Mouse (Mus musculus) spleen, adult 2 months (tissue): Measurements from ENCODE around the gene Pes1.

ENCODE experiments used
- CTCF ChIP-seq: fragments of 200-500 bp; IDR thresholded peaks from 2 replicates; pipeline ENCODE4 v1.5.1; 2011; ENCODE audit warnings: mild to moderate bottlenecking, inconsistent platforms; ENCODE audit not compliant: insufficient read depth, insufficient read length, insufficient replicate concordance; ENCODE audit errors: extremely low read depth
- POLR2A ChIP-seq: fragments of 200-500 bp; IDR thresholded peaks from 2 replicates; pipeline ENCODE4 v1.6.1; 2011; ENCODE audit warnings: low read depth, low read length, inconsistent platforms

DNA sequence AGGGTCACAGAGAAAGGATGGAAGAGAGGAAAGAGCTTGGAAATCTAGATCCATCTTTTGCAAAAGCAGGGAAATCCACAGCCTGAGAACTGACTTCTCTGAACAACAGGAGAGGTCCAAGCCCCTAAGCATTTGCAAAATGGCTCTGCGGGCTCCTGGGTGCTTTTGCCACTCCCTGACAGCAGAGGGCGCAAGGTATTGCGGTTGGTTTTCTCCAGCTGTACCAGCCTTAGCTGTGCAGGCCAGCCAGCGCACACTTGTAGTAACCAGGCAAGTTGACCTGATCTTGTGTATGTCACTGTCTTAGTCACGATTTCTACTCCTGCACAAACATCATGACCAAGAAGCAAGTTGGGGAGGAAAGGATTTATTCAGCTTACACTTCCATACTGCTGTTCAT is 37.8 kb downstream of the Pes1 start:
- TF ChIP-seq CTCF (peak; percentile 58; the same call in 1 of the 2 replicates), POLR2A (no peak)
